Mouse (Mus musculus) hindbrain, embryonic 10.5 days (tissue): ENCODE results near the gene Opn1sw. TPM values are rescaled to one million over a fixed set of nuclear protein-coding genes. Genes with fewer than 3 reads are reported as not detected.
"Not testable (repeated sequence)": the region's sequence is repeated elsewhere in the genome, so short reads cannot be mapped to it uniquely, and the experiment has no call there.

Experiments used
- DNase-seq: peaks from one replicate; pipeline ENCODE4 v3.0.0-alpha.2; 2017; ENCODE audit warnings: low spot score
- H3K27ac ChIP-seq: fragments of 300-500 bp; sonication (generic); 2 replicates; pipeline ENCODE4 v1.5.1; 2016; ENCODE audit warnings: mild to moderate bottlenecking, moderate library complexity
- H3K27me3 ChIP-seq: fragments of 300-500 bp; sonication (generic); 2 replicates; pipeline ENCODE4 v1.6.1; 2016; ENCODE audit warnings: mild to moderate bottlenecking; ENCODE audit not compliant: poor library complexity, insufficient read depth, severe bottlenecking
- H3K36me3 ChIP-seq: fragments of 300-500 bp; sonication (generic); 2 replicates; pipeline ENCODE4 v1.6.1; 2016; ENCODE audit warnings: mild to moderate bottlenecking, moderate library complexity
- H3K4me1 ChIP-seq: fragments of 300-500 bp; sonication (generic); replicated peaks from 2 replicates; pipeline ENCODE4 v1.6.1; 2016; ENCODE audit warnings: mild to moderate bottlenecking
- H3K4me3 ChIP-seq: fragments of 300-500 bp; sonication (generic); 2 replicates; pipeline ENCODE4 v1.5.1; 2016; ENCODE audit warnings: mild to moderate bottlenecking, moderate library complexity
- H3K9me3 ChIP-seq: fragments of 300-500 bp; sonication (generic); 2 replicates; pipeline ENCODE4 v1.6.1; 2016; ENCODE audit warnings: mild to moderate bottlenecking, moderate library complexity
- WGBS: fragments of 180-500 bp; shearing (Covaris S2); methylation state at CpG from one replicate; pipeline ENCODE4 v1.1.7; 2016; 5-methylcytosine and 5-hydroxymethylcytosine counted together
- polyA plus RNA-seq: library from polyadenylated mRNA; unstranded; fragments of >200 nt; fragmentation: Nextera tagmentation; extraction: Ambion mirVana; gene quantifications from 2 replicates; pipeline ENCODE4 v1.2.1, GENCODE M21; 2016

Opn1sw gene
- polyA plus RNA-seq, 1 experiment from 2014 or later = 0.17 TPM

DNA sequence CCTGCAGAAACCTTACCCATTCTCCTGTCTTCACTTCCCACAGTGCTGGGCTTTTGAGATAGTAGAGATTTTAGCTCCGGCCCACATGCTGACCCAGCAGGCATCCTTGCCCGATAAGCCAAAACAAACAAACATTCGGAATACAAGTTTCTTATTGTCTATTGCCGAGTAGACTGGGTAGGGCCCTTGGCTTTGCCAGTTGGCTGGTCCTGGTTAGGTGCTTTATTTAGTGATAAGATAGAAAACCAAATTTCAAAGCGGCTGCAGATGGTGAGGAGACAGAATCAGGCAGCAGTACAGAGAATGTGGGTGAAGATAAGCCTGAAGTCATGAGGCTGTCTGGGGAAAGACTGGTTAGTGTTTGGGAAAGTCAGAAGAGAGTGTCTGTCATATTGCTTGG lies 35.5 kb downstream of the Opn1sw start:
- peaks cover 25% of the 10 kb centered on the region for H3K36me3 ChIP-seq
- no peak overlapping the region for H3K27ac ChIP-seq
- DNase-seq = no peak
- H3K4me3 ChIP-seq = no peak overlapping the region
- peaks cover 11% of the 10 kb centered on the region for H3K4me1 ChIP-seq
- WGBS = 40% methylated on average over 5 of the region's 5 CpGs
- no peaks in the 10 kb centered on the region for H3K9me3 ChIP-seq
- no peaks in the 10 kb centered on the region for H3K27me3 ChIP-seq

- no peaks in the 10 kb centered on the region for H3K9me3 ChIP-seq
- no peak for DNase-seq
- H3K36me3 ChIP-seq = peaks cover 13% of the 10 kb centered on the region
- no peaks in the 10 kb centered on the region for H3K27me3 ChIP-seq
- H3K4me1 ChIP-seq = peaks cover 18% of the 10 kb centered on the region
- no peak overlapping the region for H3K4me3 ChIP-seq
- H3K27ac ChIP-seq = no peak overlapping the region
Observed at GRCm38 (mm10) chr6:29351613-29352012, 36.7 kb downstream of the Opn1sw start.

GRCm38 (mm10) chr6:29348371-29348724 lies 39.9 kb downstream of the Opn1sw start:
- WGBS = under 1% methylated on average over 15 of the region's 15 CpGs
- no peak for DNase-seq
- H3K4me3 ChIP-seq = peak overlapping the region; percentile 79
- H3K4me1 ChIP-seq = peaks cover 18% of the 10 kb centered on the region
- no peaks in the 10 kb centered on the region for H3K27me3 ChIP-seq
- H3K36me3 ChIP-seq = no peaks in the 10 kb centered on the region
- peak overlapping the region; percentile 96 for H3K27ac ChIP-seq
- no peaks in the 10 kb centered on the region for H3K9me3 ChIP-seq

DNA sequence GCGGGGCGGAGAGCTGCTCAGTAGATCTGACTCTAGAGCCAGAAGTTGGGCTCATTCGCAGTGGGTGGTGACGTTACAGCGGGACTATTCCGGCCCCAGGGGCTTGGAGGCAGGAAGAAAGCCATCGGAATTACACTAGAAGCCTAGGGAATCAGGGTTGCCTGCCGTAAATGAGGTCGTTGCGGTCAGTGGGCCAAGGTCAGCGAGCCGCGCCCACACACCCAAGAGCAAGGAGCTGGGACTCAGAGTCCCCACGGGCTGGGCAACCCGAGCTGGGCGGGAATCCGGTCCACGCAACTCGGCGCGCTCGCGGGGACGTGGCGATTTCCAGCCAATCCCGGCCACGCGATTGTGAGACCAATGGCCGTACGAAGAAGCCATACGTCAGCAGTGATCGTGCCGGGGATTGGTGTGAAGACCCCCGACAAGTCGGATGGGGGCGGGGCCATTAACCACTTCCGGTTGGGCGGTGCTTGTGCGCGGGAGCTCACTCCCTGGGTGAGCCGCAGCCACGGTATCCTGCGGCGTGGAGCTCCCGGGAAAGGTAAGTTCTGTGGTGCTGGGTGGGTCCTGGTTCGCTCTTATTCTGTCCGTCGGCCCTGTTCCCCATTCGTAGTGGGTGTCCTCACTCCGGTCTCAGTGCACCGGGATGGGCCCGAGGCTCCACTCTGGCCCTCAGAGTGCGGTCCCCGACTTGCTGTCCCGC lies 40.5 kb downstream of the Opn1sw start, which contains the start of gene Calu:
Calu (plus strand) TSS at position 405 of the 706 bp plus-strand sequence.
- peak; percentile 100 for DNase-seq
- H3K27me3 ChIP-seq = no peaks in the 10 kb centered on the region
- WGBS = under 1% methylated on average over 55 of the region's 55 CpGs
- peak within 1 kb of the TSS; percentile 79 for H3K4me3 ChIP-seq
- H3K36me3 ChIP-seq = no peaks in the 10 kb centered on the region
- H3K27ac ChIP-seq = peak within 1 kb of the TSS; percentile 96
- H3K9me3 ChIP-seq = no peaks in the 10 kb centered on the region
- peaks cover 18% of the 10 kb centered on the region for H3K4me1 ChIP-seq

DNA sequence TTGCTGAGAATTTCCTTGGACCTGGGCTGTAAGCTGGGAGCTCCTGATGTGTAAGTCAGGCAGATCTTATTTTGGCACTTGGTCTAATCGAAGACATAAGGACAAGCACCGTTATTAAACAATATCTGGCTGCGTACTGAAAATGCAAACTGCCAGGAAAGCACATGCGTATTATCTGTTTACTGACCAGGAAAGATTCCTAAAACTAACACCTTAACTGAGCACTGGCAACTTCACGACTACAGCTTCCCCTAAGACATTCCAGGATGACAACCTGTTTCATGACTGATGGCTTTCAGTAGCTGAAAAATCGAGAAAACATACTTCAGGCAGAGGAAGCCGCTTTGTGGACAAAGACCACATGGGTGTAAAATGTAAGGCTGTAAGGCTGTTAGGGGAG lies 41.1 kb downstream of the Opn1sw start:
- H3K4me3 ChIP-seq = peak overlapping the region; percentile 79
- no peaks in the 10 kb centered on the region for H3K36me3 ChIP-seq
- H3K4me1 ChIP-seq = peaks cover 18% of the 10 kb centered on the region
- H3K9me3 ChIP-seq = no peaks in the 10 kb centered on the region
- DNase-seq = no peak
- H3K27me3 ChIP-seq = no peaks in the 10 kb centered on the region
- peak overlapping the region; percentile 96 for H3K27ac ChIP-seq
- 40% methylated on average over 7 of the region's 7 CpGs for WGBS

DNA sequence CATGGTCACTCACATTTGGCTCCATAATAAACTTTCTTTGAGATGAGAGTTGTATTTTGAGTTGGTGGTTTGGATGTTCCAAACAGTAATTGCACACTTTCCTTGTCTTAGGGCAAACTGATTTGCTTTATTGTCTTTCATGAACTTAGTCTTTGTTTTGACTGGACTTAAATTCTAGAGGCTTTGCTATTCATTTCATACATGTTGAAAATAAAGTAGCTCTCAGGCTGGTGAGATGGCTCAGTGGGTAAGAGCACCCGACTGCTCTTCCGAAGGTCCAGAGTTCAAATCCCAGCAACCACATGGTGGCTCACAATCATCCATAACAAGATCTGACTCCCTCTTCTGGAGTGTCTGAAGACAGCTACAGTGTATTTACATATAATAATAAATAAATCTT lies 41.8 kb downstream of the Opn1sw start:
- not testable (repeated sequence) for H3K27ac ChIP-seq, H3K4me3 ChIP-seq, H3K9me3 ChIP-seq, DNase-seq, H3K36me3 ChIP-seq, H3K27me3 ChIP-seq
- H3K4me1 ChIP-seq = peaks cover 18% of the 10 kb centered on the region
- 97% methylated on average over 2 of the region's 2 CpGs for WGBS

GRCm38 (mm10) chr6:29329514-29329913 lies 58.8 kb downstream of the Opn1sw start:
- Histone ChIP-seq H3K36me3 (no peaks in the 10 kb centered on the region), H3K27ac (no peak overlapping the region), H3K4me1 (no peaks in the 10 kb centered on the region), H3K27me3 (no peaks in the 10 kb centered on the region), H3K4me3 (no peak overlapping the region), H3K9me3 (no peaks in the 10 kb centered on the region)
- WGBS = 79% methylated on average over 4 of the region's 4 CpGs
- no peak for DNase-seq

- H3K9me3 ChIP-seq = no peaks in the 10 kb centered on the region
- H3K27ac ChIP-seq = no peak overlapping the region
- H3K4me3 ChIP-seq = no peak overlapping the region
- DNase-seq = no peak
- H3K4me1 ChIP-seq = no peaks in the 10 kb centered on the region
- 86% methylated on average over 9 of the region's 9 CpGs for WGBS
- no peaks in the 10 kb centered on the region for H3K27me3 ChIP-seq
- no peaks in the 10 kb centered on the region for H3K36me3 ChIP-seq
Observed at GRCm38 (mm10) chr6:29326961-29327360, 61.3 kb downstream of the Opn1sw start.

Other genes with a start within 250 kb of the Opn1sw start
- 39.3 and 48.9 TPM in 2 replicates for gene Rbm28, start 223.5 kb downstream of the Opn1sw start, polyA plus RNA-seq
- 1.1 and 1.6 TPM in 2 replicates for gene Prrt4, start 208.9 kb downstream of the Opn1sw start, polyA plus RNA-seq
- gene Impdh1, start 172.1 kb downstream of the Opn1sw start, polyA plus RNA-seq = 40.5 and 48.4 TPM in 2 replicates
- gene Hilpda, start 116.0 kb downstream of the Opn1sw start, polyA plus RNA-seq = 35.9 and 38.0 TPM in 2 replicates
- gene Fam71f2, start 108.9 kb downstream of the Opn1sw start, polyA plus RNA-seq = 0.39 and 0.66 TPM in 2 replicates
- gene Fam71f1, start 69.3 kb downstream of the Opn1sw start, polyA plus RNA-seq = 0.22 TPM in 1 of 2 replicates, not detected in the other
- gene Calu, start 40.4 kb downstream of the Opn1sw start, polyA plus RNA-seq = 205 and 242 TPM in 2 replicates
- 21.5 and 22.4 TPM in 2 replicates for gene Ccdc136, start 7.8 kb upstream of the Opn1sw start, polyA plus RNA-seq
- 3.6 and 4.1 TPM in 2 replicates for gene Flnc, start 44.8 kb upstream of the Opn1sw start, polyA plus RNA-seq
- gene Atp6v1f, start 79.2 kb upstream of the Opn1sw start, polyA plus RNA-seq = 226 and 252 TPM in 2 replicates
- not detected in 2 replicates for gene Atp6v1fnb, start 83.0 kb upstream of the Opn1sw start, polyA plus RNA-seq
- gene Kcp, start 119.5 kb upstream of the Opn1sw start, polyA plus RNA-seq = 13.5 TPM in 2 replicates
- 2.8 and 3.1 TPM in 2 replicates for gene Irf5, start 138.2 kb upstream of the Opn1sw start, polyA plus RNA-seq
- 93.1 and 118 TPM in 2 replicates for gene Tnpo3, start 221.4 kb upstream of the Opn1sw start, polyA plus RNA-seq